9 mouse cellular contexts compared by ENCODE assay signal in genomic region chr11:118075035-118075522, GRCm38 (mm10). TPM values are rescaled to one million over a fixed set of nuclear protein-coding genes. Genes with fewer than 3 reads are reported as not detected.
DNase-seq lines count a peak whose midpoint lies in the region; ATAC-seq and TF ChIP-seq lines count a peak whose summit lies in the region.
"Had no signal": no experiment of that assay in that cellular context is flagged by ENCODE, and none has a peak within 500 bp of the region (broad histone marks: within the 10 kb centered on the region; RNA-seq: fewer than 3 reads in every experiment).

No protein-coding gene starts in this region.

- H3K9me3 ChIP-seq in intestine, postnatal 0 days (ENCODE audit: control insufficient read depth): no peaks in the 10 kb centered on the region
- H3K9me3 ChIP-seq in intestine, embryonic 15.5 days: no peaks in the 10 kb centered on the region
- no peaks in the 10 kb centered on the region for H3K9me3 ChIP-seq in forebrain, postnatal 0 days (ENCODE audit: low read length)
- H3K9me3 ChIP-seq: embryonic facial prominence, embryonic 13.5 days had no signal

- DNase-seq in kidney, postnatal 10 days: peak; percentile 51
- DNase-seq in lung, postnatal 4 days: peak; percentile 81 to 91
- DNase-seq in forebrain, postnatal 0 days: no peak
- no peak for DNase-seq in frontal cortex, adult 2 months (ENCODE audit: extremely low spot score in 1 of 2, low spot score in 1 of 2)

- H3K9ac ChIP-seq in intestine, postnatal 0 days (ENCODE audit: low read depth, low read length): no peak overlapping the region
- no peak overlapping the region for H3K9ac ChIP-seq in intestine, embryonic 15.5 days
- H3K9ac ChIP-seq in forebrain, postnatal 0 days: no peak overlapping the region
- H3K9ac ChIP-seq: embryonic facial prominence, embryonic 13.5 days had no signal

- no peak overlapping the region for H3K4me3 ChIP-seq in intestine, postnatal 0 days (ENCODE audit: low read depth, low read length)
- no peak overlapping the region for H3K4me3 ChIP-seq in intestine, embryonic 15.5 days (replicated peaks)
- no peak overlapping the region for H3K4me3 ChIP-seq in forebrain, postnatal 0 days (ENCODE audit: low read depth, low read length)
- H3K4me3 ChIP-seq: embryonic facial prominence, embryonic 13.5 days had no signal

- no peak overlapping the region for H3K4me2 ChIP-seq in intestine, postnatal 0 days (replicated peaks; ENCODE audit: low read depth)
- H3K4me2 ChIP-seq in intestine, embryonic 15.5 days (replicated peaks): no peak overlapping the region
- no peak overlapping the region for H3K4me2 ChIP-seq in forebrain, postnatal 0 days (ENCODE audit: low read depth)
- H3K4me2 ChIP-seq: embryonic facial prominence, embryonic 13.5 days had no signal

- no peaks in the 10 kb centered on the region for H3K36me3 ChIP-seq in intestine, postnatal 0 days (ENCODE audit: control insufficient read depth, insufficient read depth)
- no peaks in the 10 kb centered on the region for H3K36me3 ChIP-seq in intestine, embryonic 15.5 days
- H3K36me3 ChIP-seq in forebrain, postnatal 0 days (ENCODE audit: insufficient read depth): no peaks in the 10 kb centered on the region
- H3K36me3 ChIP-seq: embryonic facial prominence, embryonic 13.5 days had no signal

- 49% methylated on average over 17 of the region's 17 CpGs for WGBS in intestine, postnatal 0 days
- WGBS in intestine, embryonic 15.5 days: 43% methylated on average over 17 of the region's 17 CpGs
- WGBS in forebrain, postnatal 0 days: 76% methylated on average over 17 of the region's 17 CpGs

- no peaks in the 10 kb centered on the region for H3K27me3 ChIP-seq in intestine, postnatal 0 days (replicated peaks; ENCODE audit: control insufficient read depth, insufficient read depth, low read length)
- H3K27me3 ChIP-seq in intestine, embryonic 15.5 days (replicated peaks): no peaks in the 10 kb centered on the region
- no peaks in the 10 kb centered on the region for H3K27me3 ChIP-seq in forebrain, postnatal 0 days (ENCODE audit: insufficient read depth, low read length)
- H3K27me3 ChIP-seq: embryonic facial prominence, embryonic 13.5 days had no signal

- 0 out of 2 replicates have a peak overlapping the region, but pooled peaks have one; percentile 11 for H3K27ac ChIP-seq in intestine, postnatal 0 days (ENCODE audit: low read depth, low read length)
- no peak overlapping the region for H3K27ac ChIP-seq in intestine, embryonic 15.5 days
- H3K27ac ChIP-seq in forebrain, postnatal 0 days (ENCODE audit: low read depth, low read length): no peak overlapping the region
- H3K27ac ChIP-seq: embryonic facial prominence, embryonic 13.5 days; macrophage had no signal

- peak; percentile 31; the same call in 1 of the 2 replicates for TF ChIP-seq CTCF in intestine, postnatal 0 days (IDR thresholded peaks at IDR 0.05; ENCODE audit: low read depth)
- TF ChIP-seq CTCF in forebrain, postnatal 0 days (IDR thresholded peaks at IDR 0.05; ENCODE audit: low read depth): no peak

- ATAC-seq in intestine, postnatal 0 days: no peak
- no peak for ATAC-seq in intestine, embryonic 15.5 days
- ATAC-seq in common myeloid progenitor, adult 5-6 weeks (replicated peaks; ENCODE audit: low read depth, poor library complexity, severe bottlenecking): peak; percentile 51
- no peak for ATAC-seq in forebrain, postnatal 0 days

- no peaks in the 10 kb centered on the region for H3K4me1 ChIP-seq in intestine, postnatal 0 days (replicated peaks; ENCODE audit: control insufficient read depth, insufficient read depth, low read length)
- H3K4me1 ChIP-seq in intestine, embryonic 15.5 days (replicated peaks): peaks cover 25% of the 10 kb centered on the region
- H3K4me1 ChIP-seq in forebrain, postnatal 0 days (ENCODE audit: insufficient read depth): no peaks in the 10 kb centered on the region

RNA-seq across cellular contexts. Expression of gene Dnah17, which starts 55.4 kb away (rescaled TPM):
- 0.03 and 0.05 TPM in 2 replicates for polyA plus RNA-seq in intestine, postnatal 0 days (2015; fragmentation: Nextera tagmentation; extraction: Ambion mirVana)
- 0.08 and 0.16 TPM in 2 replicates for polyA plus RNA-seq in intestine, embryonic 15.5 days (2015; fragmentation: Nextera tagmentation; extraction: Ambion mirVana)
- total RNA-seq in common myeloid progenitor, adult 5-6 weeks (2017): not detected in 2 replicates
- 0.23 and 0.62 TPM in 2 replicates for total RNA-seq in forebrain, postnatal 0 days (2014; rRNA removed)
- polyA plus RNA-seq in forebrain, postnatal 0 days (2015; fragmentation: Nextera tagmentation; extraction: Ambion mirVana): 0.03 and 0.17 TPM in 2 replicates
- 0.21 and 0.24 TPM in 2 replicates for polyA plus RNA-seq in frontal cortex, adult 2 months (2012; rRNA removed)

Comparison
In these comparisons a context has a peak if more than half of its experiments do, and no peak if none do; other contexts are left out.
1. DNase-seq: peak in kidney, postnatal 10 days (single experiment) and lung, postnatal 4 days (2 of 2); none in forebrain, postnatal 0 days (single experiment) and frontal cortex, adult 2 months (0 of 2).